Mouse (Mus musculus) kidney, postnatal 0 days (tissue): ENCODE data around the gene Cpm. TPM values are rescaled to one million over a fixed set of nuclear protein-coding genes. Genes with fewer than 3 reads are reported as not detected.
"Not testable (repeated sequence)": the region's sequence is repeated elsewhere in the genome, so short reads cannot be mapped to it uniquely, and the experiment has no call there.

Experiments used
- ATAC-seq: fragments of 200-750 bp; cut with Nextera tagmentation; replicated peaks from 2 replicates; pipeline ENCODE4 v1.8.0; 2017; ENCODE audit warnings: low read depth, moderate number of reproducible peaks, moderate TSS enrichment, moderate library complexity; ENCODE audit not compliant: low FRiP score
- DNase-seq: peaks from one replicate; pipeline ENCODE4 v3.0.0-alpha.2; 2016; ENCODE audit warnings: low spot score
- H3K27ac ChIP-seq: fragments of 300-500 bp; sonication (generic); 2 replicates; pipeline ENCODE4 v1.5.1; 2014; ENCODE audit warnings: mild to moderate bottlenecking
- H3K27me3 ChIP-seq: fragments of 300-500 bp; sonication (generic); 2 replicates; pipeline ENCODE4 v1.6.1; 2014; ENCODE audit warnings: low read length, mixed read lengths; ENCODE audit not compliant: insufficient read depth
- H3K36me3 ChIP-seq: fragments of 300-500 bp; sonication (generic); 2 replicates; pipeline ENCODE4 v1.6.1; 2014; ENCODE audit warnings: low read length, mixed read lengths; ENCODE audit not compliant: insufficient read depth
- H3K4me1 ChIP-seq: fragments of 300-500 bp; sonication (generic); replicated peaks from 2 replicates; pipeline ENCODE4 v1.6.1; 2014; ENCODE audit warnings: antibody characterized with exemption, low read length, mixed read lengths; ENCODE audit not compliant: insufficient read depth
- H3K4me2 ChIP-seq: fragments of 300-500 bp; sonication (generic); 2 replicates; pipeline ENCODE4 v1.6.1; 2014; ENCODE audit warnings: mild to moderate bottlenecking, low read length, moderate library complexity, mixed read lengths
- H3K4me3 ChIP-seq: fragments of 300-500 bp; sonication (generic); replicated peaks from 2 replicates; pipeline ENCODE4 v1.5.1; 2014; ENCODE audit warnings: low read depth, low read length
- H3K9ac ChIP-seq: fragments of 300-500 bp; sonication (generic); 2 replicates; pipeline ENCODE4 v1.6.1; 2014; ENCODE audit warnings: low read depth, low read length
- H3K9me3 ChIP-seq: fragments of 300-500 bp; sonication (generic); replicated peaks from 2 replicates; pipeline ENCODE4 v1.6.1; 2016; ENCODE audit warnings: low read length, inconsistent platforms, mixed read lengths
- CTCF ChIP-seq: IDR thresholded peaks from 2 replicates; pipeline ENCODE4 v1.5.1; 2016; ENCODE audit warnings: antibody characterized with exemption, low read depth, mild to moderate bottlenecking, moderate library complexity
- WGBS: fragments of 180-500 bp; shearing (Covaris S2); extraction: QIAGEN DNeasy Blood & Tissue Kit; methylation state at CpG from one replicate; pipeline ENCODE4 v1.1.7; 2014; 5-methylcytosine and 5-hydroxymethylcytosine counted together
- polyA plus RNA-seq: library from polyadenylated mRNA; unstranded; fragments of >200 nt; fragmentation: Nextera tagmentation; extraction: Ambion mirVana; gene quantifications from 2 replicates; pipeline ENCODE4 v1.2.1, GENCODE M21; 2015

Gene Cpm
- polyA plus RNA-seq, 1 experiment from 2014 or later: 51.7 TPM

GRCm38 (mm10) chr10:117598266-117598950 lies 30.9 kb upstream of the Cpm start:
- DNase-seq (no peak), ATAC-seq (no peak)
- Histone ChIP-seq H3K4me3 (no peak overlapping the region), H3K27ac (no peak overlapping the region), H3K36me3 (no peaks in the 10 kb centered on the region), H3K4me2 (no peak overlapping the region), H3K27me3 (no peaks in the 10 kb centered on the region), H3K9ac (no peak overlapping the region), H3K9me3 (no peaks in the 10 kb centered on the region), H3K4me1 (no peaks in the 10 kb centered on the region)
- WGBS: 90% methylated on average over 10 of the region's 10 CpGs
- TF ChIP-seq CTCF: no peak

- H3K27ac ChIP-seq, H3K27me3 ChIP-seq, H3K36me3 ChIP-seq, H3K9me3 ChIP-seq, DNase-seq, H3K9ac ChIP-seq, H3K4me3 ChIP-seq, ATAC-seq, H3K4me2 ChIP-seq, H3K4me1 ChIP-seq: not testable (repeated sequence)
- 91% methylated on average over 8 of the region's 8 CpGs for WGBS
These were observed 30.2 kb upstream of the Cpm start for GRCm38 (mm10) chr10:117598951-117599572.

- H3K27ac ChIP-seq: no peak overlapping the region
- no peak overlapping the region for H3K4me3 ChIP-seq
- H3K9ac ChIP-seq: no peak overlapping the region
- H3K36me3 ChIP-seq: no peaks in the 10 kb centered on the region
- no peaks in the 10 kb centered on the region for H3K27me3 ChIP-seq
- no peaks in the 10 kb centered on the region for H3K4me1 ChIP-seq
- TF ChIP-seq CTCF: no peak
- ATAC-seq: no peak
- no peak for DNase-seq
- no peaks in the 10 kb centered on the region for H3K9me3 ChIP-seq
- 54% methylated on average over 8 of the region's 8 CpGs for WGBS
- H3K4me2 ChIP-seq: no peak overlapping the region
These were observed 27.9 kb upstream of the Cpm start for GRCm38 (mm10) chr10:117601146-117602035.

- no peaks in the 10 kb centered on the region for H3K27me3 ChIP-seq
- TF ChIP-seq CTCF: no peak
These were observed 26.8 kb upstream of the Cpm start for GRCm38 (mm10) chr10:117602325-117603129.

GRCm38 (mm10) chr10:117603130-117603833 lies 26.0 kb upstream of the Cpm start:
- WGBS: 82% methylated on average over 8 of the region's 8 CpGs
- H3K27ac ChIP-seq: no peak overlapping the region
- ATAC-seq (no peak), DNase-seq (no peak)
- no peaks in the 10 kb centered on the region for H3K9me3 ChIP-seq
- H3K4me1 ChIP-seq: no peaks in the 10 kb centered on the region
- H3K4me2 ChIP-seq: no peak overlapping the region
- no peak for TF ChIP-seq CTCF
- no peaks in the 10 kb centered on the region for H3K36me3 ChIP-seq
- no peak overlapping the region for H3K9ac ChIP-seq
- no peak overlapping the region for H3K4me3 ChIP-seq
- no peaks in the 10 kb centered on the region for H3K27me3 ChIP-seq

More at GRCm38 (mm10) chr10:117602325-117603129, 26.8 kb upstream of the Cpm start:
- no peaks in the 10 kb centered on the region for H3K9me3 ChIP-seq
- no peak overlapping the region for H3K27ac ChIP-seq
- 89% methylated on average over 3 of the region's 3 CpGs for WGBS
- H3K9ac ChIP-seq: no peak overlapping the region
- ATAC-seq (no peak), DNase-seq (no peak)
- no peaks in the 10 kb centered on the region for H3K36me3 ChIP-seq
- H3K4me2 ChIP-seq: no peak overlapping the region
- no peak overlapping the region for H3K4me3 ChIP-seq
- no peaks in the 10 kb centered on the region for H3K4me1 ChIP-seq
